Mouse (Mus musculus) liver, embryonic 14.5 days (tissue): ENCODE data around the gene Kcp.

ENCODE experiments used
- CTCF ChIP-seq: IDR thresholded peaks from 2 replicates; pipeline ENCODE4 v1.5.1; 2016; ENCODE audit warnings: antibody characterized with exemption, low read depth, control low read depth
- EP300 ChIP-seq: IDR thresholded peaks from 2 replicates; pipeline ENCODE4 v1.6.1; 2016; ENCODE audit warnings: antibody characterized with exemption, low read depth

DNA sequence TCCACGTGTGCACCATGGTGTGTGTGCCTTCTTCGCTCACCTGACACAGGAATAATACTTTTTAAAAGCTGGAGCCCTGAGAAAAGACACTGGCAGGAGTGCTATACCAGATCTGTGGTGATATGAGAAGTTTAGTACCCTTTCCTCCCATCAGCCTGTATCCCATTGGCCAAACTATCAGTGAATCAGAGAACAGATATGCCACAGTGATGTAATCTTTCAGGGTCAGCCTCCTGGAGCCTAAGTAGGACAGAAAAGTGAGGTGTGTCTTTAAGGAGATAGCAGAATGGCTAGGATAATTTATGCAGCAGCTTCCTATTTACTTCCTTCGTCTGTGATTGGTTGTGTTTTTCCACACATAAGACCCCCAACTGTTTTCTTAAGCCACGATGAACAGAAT lies 79.6 kb downstream of the Kcp start:
- TF ChIP-seq CTCF: no peak
- TF ChIP-seq EP300: no peak
